Mouse (Mus musculus) kidney, embryonic 16.5 days (tissue): Measurements from ENCODE around the gene Hexim1. TPM values are rescaled to one million over a fixed set of nuclear protein-coding genes. Genes with fewer than 3 reads are reported as not detected.
A peak's percentile ranks its signal among the peaks of the same experiment; 100 is the strongest.

ENCODE experiments used
- ATAC-seq: fragments of 200-750 bp; cut with Nextera tagmentation; 2 replicates; pipeline ENCODE4 v1.8.0; 2017; ENCODE audit warnings: moderate TSS enrichment; ENCODE audit not compliant: low FRiP score, low TSS enrichment
- H3K27ac ChIP-seq: fragments of 300-500 bp; sonication (generic); 2 replicates; pipeline ENCODE4 v1.5.1; 2014; ENCODE audit warnings: low read length
- H3K27me3 ChIP-seq: fragments of 300-500 bp; sonication (generic); 2 replicates; pipeline ENCODE4 v1.6.1; 2014; ENCODE audit warnings: low read length, control low read depth, mixed read lengths; ENCODE audit not compliant: insufficient read depth
- H3K36me3 ChIP-seq: fragments of 300-500 bp; sonication (generic); 2 replicates; pipeline ENCODE4 v1.6.1; 2014; ENCODE audit warnings: low read length, control low read depth, mixed read lengths; ENCODE audit not compliant: insufficient read depth
- H3K4me1 ChIP-seq: fragments of 300-500 bp; sonication (generic); 2 replicates; pipeline ENCODE4 v1.6.1; 2014; ENCODE audit warnings: low read length, control low read depth, mixed read lengths; ENCODE audit not compliant: insufficient read depth
- H3K4me2 ChIP-seq: fragments of 300-500 bp; sonication (generic); replicated peaks from 2 replicates; pipeline ENCODE4 v1.6.1; 2014; ENCODE audit warnings: low read depth, low read length
- H3K4me3 ChIP-seq: fragments of 300-500 bp; sonication (generic); 2 replicates; pipeline ENCODE4 v1.5.1; 2014; ENCODE audit warnings: mild to moderate bottlenecking, low read length
- H3K9ac ChIP-seq: fragments of 300-500 bp; sonication (generic); replicated peaks from 2 replicates; pipeline ENCODE4 v1.6.1; 2014; ENCODE audit warnings: low read length
- H3K9me3 ChIP-seq: fragments of 300-500 bp; sonication (generic); 2 replicates; pipeline ENCODE4 v1.6.1; 2016; ENCODE audit warnings: low read length, control low read depth
- WGBS: fragments of 180-500 bp; shearing (Covaris S2); extraction: QIAGEN DNeasy Blood & Tissue Kit; methylation state at CpG from one replicate; pipeline ENCODE4 v1.1.7; 2014; 5-methylcytosine and 5-hydroxymethylcytosine counted together
- polyA plus RNA-seq: library from polyadenylated mRNA; unstranded; fragments of >200 nt; fragmentation: Nextera tagmentation; extraction: Ambion mirVana; gene quantifications from 2 replicates; pipeline ENCODE4 v1.2.1, GENCODE M21; 2015

Gene Hexim1
- 5.5 and 6.6 TPM in 2 replicates for polyA plus RNA-seq

GRCm38 (mm10) chr11:103116008-103116818, at the start of gene Hexim1:
Gene Hexim1 (plus strand): TSS chr11:103116231.
- Histone ChIP-seq H3K27ac (peak within 1 kb of the TSS; percentile 95), H3K4me2 (peak within 1 kb of the TSS; percentile 90), H3K4me3 (peak within 1 kb of the TSS; percentile 83), H3K9me3 (no peaks in the 10 kb centered on the region), H3K36me3 (no peaks in the 10 kb centered on the region), H3K27me3 (no peaks in the 10 kb centered on the region), H3K9ac (peak within 1 kb of the TSS; percentile 94), H3K4me1 (peaks cover 30% of the 10 kb centered on the region)
- peak; percentile 95 for ATAC-seq
- WGBS = under 1% methylated on average over 50 of the region's 53 CpGs

- Histone ChIP-seq H3K9ac (no peak overlapping the region), H3K4me3 (no peak overlapping the region), H3K4me2 (no peak overlapping the region), H3K27me3 (no peaks in the 10 kb centered on the region), H3K27ac (0 out of 2 replicates have a peak overlapping the region, but pooled peaks have one; percentile 14), H3K9me3 (no peaks in the 10 kb centered on the region), H3K4me1 (no peaks in the 10 kb centered on the region), H3K36me3 (peaks cover 69% of the 10 kb centered on the region)
- ATAC-seq = no peak
- 88% methylated on average over 6 of the region's 6 CpGs for WGBS
Measured at GRCm38 (mm10) chr11:103067051-103067361, 49.0 kb upstream of the Hexim1 start.

- H3K36me3 ChIP-seq = peaks cover 69% of the 10 kb centered on the region
- no peaks in the 10 kb centered on the region for H3K4me1 ChIP-seq
- H3K27me3 ChIP-seq = no peaks in the 10 kb centered on the region
- 0 out of 2 replicates have a peak overlapping the region, but pooled peaks have one; percentile 14 for H3K27ac ChIP-seq
- H3K9ac ChIP-seq = no peak overlapping the region
- WGBS = 67% methylated on average over 8 of the region's 8 CpGs
- H3K4me3 ChIP-seq = no peak overlapping the region
- H3K9me3 ChIP-seq = no peaks in the 10 kb centered on the region
- no peak for ATAC-seq
- H3K4me2 ChIP-seq = no peak overlapping the region
Measured at GRCm38 (mm10) chr11:103067457-103068001, 48.5 kb upstream of the Hexim1 start.

GRCm38 (mm10) chr11:103068272-103068671, 47.8 kb upstream of the Hexim1 start:
- no peak overlapping the region for H3K4me3 ChIP-seq
- no peaks in the 10 kb centered on the region for H3K4me1 ChIP-seq
- no peak for ATAC-seq
- H3K36me3 ChIP-seq = peaks cover 65% of the 10 kb centered on the region
- no peak overlapping the region for H3K27ac ChIP-seq
- H3K9ac ChIP-seq = no peak overlapping the region
- WGBS = 86% methylated on average over 4 of the region's 4 CpGs
- H3K27me3 ChIP-seq = no peaks in the 10 kb centered on the region
- H3K9me3 ChIP-seq = no peaks in the 10 kb centered on the region
- H3K4me2 ChIP-seq = no peak overlapping the region

GRCm38 (mm10) chr11:103068884-103069283, 47.1 kb upstream of the Hexim1 start:
- peaks cover 58% of the 10 kb centered on the region for H3K36me3 ChIP-seq
- no peak overlapping the region for H3K4me3 ChIP-seq
- no peak overlapping the region for H3K9ac ChIP-seq
- no peak overlapping the region for H3K27ac ChIP-seq
- ATAC-seq = no peak
- H3K9me3 ChIP-seq = no peaks in the 10 kb centered on the region
- H3K27me3 ChIP-seq = no peaks in the 10 kb centered on the region
- no peaks in the 10 kb centered on the region for H3K4me1 ChIP-seq
- 96% methylated on average over 11 of the region's 11 CpGs for WGBS
- H3K4me2 ChIP-seq = no peak overlapping the region

- no peak overlapping the region for H3K9ac ChIP-seq
- WGBS = 98% methylated on average over 2 of the region's 2 CpGs
- no peaks in the 10 kb centered on the region for H3K4me1 ChIP-seq
- no peaks in the 10 kb centered on the region for H3K9me3 ChIP-seq
- ATAC-seq = no peak
- peaks cover 50% of the 10 kb centered on the region for H3K36me3 ChIP-seq
- no peaks in the 10 kb centered on the region for H3K27me3 ChIP-seq
- H3K4me2 ChIP-seq = no peak overlapping the region
- no peak overlapping the region for H3K4me3 ChIP-seq
- no peak overlapping the region for H3K27ac ChIP-seq
Measured at GRCm38 (mm10) chr11:103069731-103070130, 46.3 kb upstream of the Hexim1 start.

GRCm38 (mm10) chr11:103070322-103070880, 45.6 kb upstream of the Hexim1 start:
- H3K36me3 ChIP-seq = peaks cover 45% of the 10 kb centered on the region
- H3K4me2 ChIP-seq = no peak overlapping the region
- H3K27ac ChIP-seq = no peak overlapping the region
- H3K9me3 ChIP-seq = no peaks in the 10 kb centered on the region
- H3K27me3 ChIP-seq = no peaks in the 10 kb centered on the region
- H3K9ac ChIP-seq = no peak overlapping the region
- H3K4me1 ChIP-seq = no peaks in the 10 kb centered on the region
- no peak overlapping the region for H3K4me3 ChIP-seq
- 93% methylated on average over 10 of the region's 10 CpGs for WGBS
- ATAC-seq = no peak

- no peaks in the 10 kb centered on the region for H3K9me3 ChIP-seq
- H3K36me3 ChIP-seq = peaks cover 15% of the 10 kb centered on the region
- WGBS = 90% methylated on average over 7 of the region's 7 CpGs
- H3K4me3 ChIP-seq = no peak overlapping the region
- no peaks in the 10 kb centered on the region for H3K4me1 ChIP-seq
- no peak overlapping the region for H3K9ac ChIP-seq
- no peaks in the 10 kb centered on the region for H3K27me3 ChIP-seq
- ATAC-seq = no peak
- H3K27ac ChIP-seq = no peak overlapping the region
- H3K4me2 ChIP-seq = no peak overlapping the region
Measured at GRCm38 (mm10) chr11:103073671-103074070, 42.4 kb upstream of the Hexim1 start.

GRCm38 (mm10) chr11:103074121-103074650, 41.8 kb upstream of the Hexim1 start:
- WGBS = 63% methylated on average over 10 of the region's 10 CpGs
- Histone ChIP-seq H3K36me3 (peaks cover 10% of the 10 kb centered on the region), H3K27me3 (no peaks in the 10 kb centered on the region), H3K4me3 (no peak overlapping the region), H3K9ac (no peak overlapping the region), H3K9me3 (no peaks in the 10 kb centered on the region), H3K4me1 (no peaks in the 10 kb centered on the region), H3K4me2 (no peak overlapping the region), H3K27ac (no peak overlapping the region)
- peak; percentile 10; the same call in 1 of the 2 replicates for ATAC-seq
